Mouse (Mus musculus): ENCODE measurements around the gene Fbxl16.
A peak's percentile ranks its signal among the peaks of the same experiment; 100 is the strongest.

Gene Fbxl16

DNA sequence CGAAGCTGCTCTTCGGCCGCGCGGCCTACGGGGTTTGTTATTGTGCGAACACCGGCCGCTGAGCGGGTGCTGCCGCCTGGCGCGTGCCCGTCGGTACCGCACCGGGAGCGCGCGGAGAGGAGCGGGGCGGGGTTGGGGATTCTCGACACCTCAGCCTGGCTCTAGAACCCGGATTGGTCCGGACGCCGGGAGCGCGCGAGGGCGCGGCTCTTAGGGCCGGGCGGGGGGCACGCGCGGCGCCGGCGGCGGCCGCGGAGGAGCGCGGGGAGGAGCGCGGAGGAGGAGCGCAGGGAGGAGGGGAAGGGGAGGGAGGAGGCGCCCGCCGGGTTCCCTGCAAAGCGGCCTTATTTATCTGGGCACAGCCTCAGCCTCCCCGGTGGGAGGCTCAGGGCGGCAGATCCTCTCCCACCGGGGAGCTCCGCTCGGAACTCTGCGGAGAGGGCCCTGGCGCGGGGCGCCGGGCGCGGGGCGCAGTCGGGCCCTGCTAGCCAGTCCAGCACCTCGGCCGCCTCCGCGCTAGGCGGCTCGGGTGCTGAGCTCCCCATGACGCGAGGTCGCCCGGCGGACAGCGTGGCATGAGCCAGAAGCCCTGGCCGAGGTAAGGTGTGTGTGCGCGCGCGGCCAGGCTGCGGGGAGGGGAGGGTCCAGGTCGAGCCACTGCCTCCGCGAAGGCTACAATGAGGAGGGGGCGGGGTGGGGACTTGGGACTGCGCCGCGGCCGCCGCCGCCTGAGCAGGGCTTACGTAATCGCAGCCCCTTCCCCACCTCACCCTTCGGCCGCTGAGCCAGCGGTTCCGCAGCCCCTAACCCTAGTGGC, at the start of gene Fbxl16:
Gene Fbxl16 (plus strand): TSS at position 297 of the 817 bp plus-strand sequence.
- peak; percentile 97 to 98 for DNase-seq

- DNase-seq, result no peak
Observed at GRCm38 (mm10) chr17:25760148-25760547, 48.7 kb upstream of the Fbxl16 start.

- no peak for DNase-seq
Observed at GRCm38 (mm10) chr17:25761561-25761970, 47.3 kb upstream of the Fbxl16 start.

DNA sequence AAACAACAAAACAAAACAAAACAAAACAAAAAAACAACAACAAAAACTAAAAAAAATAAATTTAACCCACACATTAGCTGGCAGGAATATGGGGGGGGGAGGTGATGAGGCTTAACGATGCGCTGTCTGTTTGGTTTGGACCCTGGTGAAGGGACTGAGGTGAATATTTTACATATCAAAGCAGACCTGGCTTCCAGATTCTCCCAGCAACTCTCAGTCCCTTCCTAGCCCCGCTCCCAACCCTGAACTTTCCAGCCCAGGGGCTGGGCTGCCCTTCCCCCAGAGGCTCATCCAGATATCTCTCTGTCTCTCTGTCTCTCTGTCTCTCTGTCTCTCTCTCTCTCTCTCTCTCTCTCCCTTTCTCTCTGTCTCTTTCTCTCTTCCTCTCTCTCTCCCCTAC, 46.3 kb upstream of the Fbxl16 start:
- no peak for DNase-seq

DNA sequence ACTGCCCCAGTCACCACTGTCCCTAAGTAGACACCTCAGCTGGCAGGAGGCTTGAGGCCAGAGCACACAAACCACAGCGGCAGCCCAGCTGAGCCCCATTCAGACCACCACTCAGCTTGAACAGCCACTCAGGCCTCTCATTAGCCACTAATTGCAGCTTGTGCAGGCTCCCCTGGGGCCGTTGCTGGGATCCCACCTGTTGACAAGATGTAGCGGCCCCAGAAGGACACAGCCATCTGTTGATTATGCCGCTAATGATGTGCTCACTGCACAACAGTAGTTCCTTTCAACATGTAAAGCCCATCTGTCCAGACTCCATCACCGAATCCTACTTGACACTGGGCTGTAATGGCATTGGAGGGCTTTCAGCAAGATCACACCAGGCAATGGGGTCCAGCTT, 43.0 kb upstream of the Fbxl16 start:
- no peak for DNase-seq

DNA sequence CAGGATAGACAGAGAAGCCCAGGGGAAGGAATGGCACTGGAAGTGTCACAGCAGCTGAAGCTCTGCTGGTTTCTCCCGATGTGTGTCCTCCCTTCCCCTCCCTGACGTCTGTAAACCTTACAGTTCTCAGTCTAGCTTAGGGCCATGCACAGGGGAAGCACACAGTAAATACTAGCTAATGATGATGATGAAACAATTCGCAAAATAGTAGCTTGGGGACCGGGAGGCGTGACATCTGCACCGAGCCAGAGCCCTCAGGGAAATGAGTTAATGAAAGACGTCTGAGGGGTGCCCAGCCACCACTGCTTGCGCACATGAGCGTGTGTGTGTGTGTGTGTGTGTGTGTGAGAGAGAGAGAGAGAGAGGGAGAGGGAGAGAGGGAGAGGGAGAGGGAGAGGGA, 39.6 kb upstream of the Fbxl16 start:
- DNase-seq, result no peak

GRCm38 (mm10) chr17:25773549-25774120, 35.2 kb upstream of the Fbxl16 start, which contains the start of gene Narfl:
Gene Narfl (plus strand): TSS chr17:25773776.
- peak; percentile 99 for DNase-seq

DNA sequence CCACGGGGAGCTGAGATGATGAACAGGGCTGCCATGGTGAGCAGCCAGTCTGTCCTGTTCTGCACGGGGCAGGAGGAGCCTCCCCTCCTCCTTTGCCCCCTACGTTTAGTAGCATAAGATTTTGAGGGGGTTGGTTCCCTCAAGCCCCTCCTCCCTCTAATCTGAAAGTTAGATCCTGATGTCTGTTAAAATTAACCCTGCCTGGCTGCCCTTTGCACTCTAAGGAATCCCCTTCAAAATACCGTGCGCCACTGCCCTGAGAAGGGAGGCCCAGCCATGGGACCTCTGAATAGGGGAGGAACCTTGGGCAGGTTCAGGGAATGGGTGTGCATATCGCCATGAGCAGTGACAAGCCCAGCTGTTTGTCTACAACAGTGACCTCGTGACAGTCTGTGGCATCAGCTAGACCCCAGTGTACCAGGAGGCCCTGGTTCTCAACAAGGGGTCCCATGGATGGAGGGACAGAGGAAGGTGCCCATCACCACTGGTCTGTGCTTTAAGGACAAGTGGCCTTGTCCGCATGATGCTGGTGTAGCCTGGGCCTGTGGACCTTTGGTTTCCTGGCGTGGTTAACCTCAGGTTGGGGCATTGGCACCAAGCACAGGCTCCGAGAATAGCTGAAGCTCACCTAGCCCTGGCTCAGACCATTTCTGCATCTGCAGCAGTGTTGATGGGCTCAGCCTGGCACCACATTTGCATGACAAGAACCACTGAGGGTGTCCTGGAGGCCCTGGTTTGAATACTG, 33.4 kb upstream of the Fbxl16 start:
- DNase-seq, result no peak

- no peak for DNase-seq
Observed at GRCm38 (mm10) chr17:25777948-25778347, 30.9 kb upstream of the Fbxl16 start.

DNA sequence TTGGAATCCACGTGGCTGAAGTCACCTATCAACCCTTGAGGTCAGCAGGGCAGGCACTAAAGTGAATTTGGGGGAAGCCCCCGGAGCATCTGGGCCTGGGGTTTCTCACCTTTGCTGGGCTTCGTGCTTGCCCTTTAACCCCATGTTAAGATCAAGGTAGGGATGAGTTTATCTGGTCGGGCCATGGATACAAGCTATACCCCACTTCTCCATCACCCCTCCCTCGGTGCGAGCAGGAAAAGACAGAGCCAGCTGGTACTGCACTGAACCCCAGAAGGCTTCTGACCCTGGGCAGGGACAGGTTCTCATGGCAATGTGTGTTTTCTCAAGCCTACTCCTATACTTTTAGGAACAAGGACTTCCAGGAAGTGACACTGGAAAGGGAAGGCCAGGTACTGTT, 27.5 kb upstream of the Fbxl16 start:
- no peak for DNase-seq

DNA sequence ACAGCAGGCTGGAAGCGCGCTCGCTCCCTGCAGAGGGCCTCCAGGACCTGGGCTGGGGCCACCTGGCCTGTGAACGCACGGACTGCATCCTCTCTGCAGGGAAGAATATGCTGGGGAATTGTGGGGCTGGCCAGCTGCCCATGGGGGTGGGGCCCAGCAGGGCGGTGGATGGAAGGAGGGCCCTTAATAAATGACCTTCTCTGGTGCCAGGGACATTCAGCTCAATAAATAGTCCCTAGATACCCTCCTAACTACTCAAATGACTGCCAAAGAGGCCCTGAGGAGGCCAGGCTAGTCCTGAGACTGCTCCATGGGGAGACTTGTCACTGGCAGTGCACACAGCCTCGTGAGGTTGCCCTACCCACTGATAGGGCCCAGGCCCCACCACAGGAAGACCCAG, 25.8 kb upstream of the Fbxl16 start:
- peak; percentile 70 to 80 for DNase-seq

GRCm38 (mm10) chr17:25783861-25784574, 24.9 kb upstream of the Fbxl16 start:
- peak; percentile 30 to 42 for DNase-seq

GRCm38 (mm10) chr17:25785281-25785745, 23.6 kb upstream of the Fbxl16 start, which contains the start of gene Haghl:
Gene Haghl (minus strand): TSS chr17:25785673.
- DNase-seq, result peak; percentile 97 to 98

DNA sequence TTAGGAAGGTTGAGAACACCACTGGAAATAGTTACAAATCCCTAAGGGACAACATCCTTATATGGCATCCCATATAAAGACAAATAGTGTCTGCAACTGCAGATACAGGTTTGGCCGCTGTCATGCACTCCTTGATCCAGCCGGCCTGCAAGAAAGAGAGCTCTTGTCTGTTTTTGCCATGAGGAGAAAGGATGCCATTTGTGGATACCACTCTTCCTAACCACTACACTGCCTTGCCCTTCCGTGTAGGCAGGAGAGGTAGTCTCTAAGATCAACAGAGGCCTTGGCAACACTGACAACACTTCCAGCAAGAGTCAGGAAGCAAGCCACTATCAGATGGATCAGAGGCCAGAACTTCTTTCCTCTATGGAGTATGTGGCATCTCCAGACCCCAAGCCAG, 22.6 kb upstream of the Fbxl16 start, which contains the start of gene Ccdc78:
Gene Ccdc78 (plus strand): TSS at position 301 of the 400 bp plus-strand sequence.
- no peak for DNase-seq

- DNase-seq, result no peak
Observed at GRCm38 (mm10) chr17:25786781-25787504, 21.9 kb upstream of the Fbxl16 start.

DNA sequence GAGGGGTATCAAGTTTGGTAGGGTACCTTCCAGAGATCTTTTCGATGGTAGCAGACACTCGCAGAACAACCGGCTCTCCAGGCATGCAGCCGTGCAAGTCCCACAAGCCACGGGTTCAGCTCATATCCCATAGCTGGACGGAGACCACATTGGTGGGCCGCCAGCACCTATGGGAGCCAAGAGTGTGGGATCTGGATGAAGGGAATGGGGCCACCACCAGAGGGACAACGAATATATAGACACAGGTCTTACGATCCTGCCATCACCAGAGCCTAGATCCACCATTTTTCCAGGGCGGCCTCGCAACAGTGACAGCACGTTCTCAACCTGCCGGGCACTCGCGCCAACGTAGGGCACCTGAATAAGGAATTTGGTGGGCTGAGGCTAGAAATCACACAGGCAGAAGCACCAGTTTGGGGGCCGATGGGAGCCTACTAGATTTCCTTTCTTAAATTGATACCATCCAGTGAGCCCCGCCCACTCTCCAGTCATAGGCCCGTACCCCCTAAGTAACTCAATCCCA, 17.5 kb upstream of the Fbxl16 start:
- DNase-seq, result peak in 1 of 2 experiments; percentile 33

GRCm38 (mm10) chr17:25791843-25792527, 16.9 kb upstream of the Fbxl16 start:
- DNase-seq, result peak; percentile 90 to 91

- peak in 1 of 2 experiments; percentile 73 for DNase-seq
Observed at GRCm38 (mm10) chr17:25792615-25793014, 16.3 kb upstream of the Fbxl16 start, which contains the start of gene Fam173a. Gene Fam173a (minus strand): TSS chr17:25792901.

DNA sequence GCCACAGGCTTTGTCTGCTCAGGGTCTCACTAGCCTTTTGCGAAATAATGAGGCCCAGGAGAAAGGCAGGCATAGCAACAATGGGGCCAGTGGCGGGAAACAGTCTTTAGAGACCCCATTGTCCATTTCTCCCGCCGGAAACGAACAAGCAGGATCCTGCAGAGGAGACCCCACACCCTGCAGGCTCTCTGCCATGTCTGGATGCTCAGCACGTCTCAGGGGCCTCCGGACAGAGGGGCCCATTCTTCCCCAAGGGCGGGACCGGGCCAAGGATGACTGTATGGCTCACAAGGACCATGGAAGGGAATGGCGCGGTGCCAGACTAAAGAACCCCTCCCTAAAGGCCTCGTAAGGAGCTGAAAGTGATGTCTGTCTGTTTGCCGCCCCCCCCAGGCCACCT, 14.7 kb upstream of the Fbxl16 start:
- peak in 1 of 2 experiments; percentile 45 for DNase-seq

- no peak for DNase-seq
Observed at GRCm38 (mm10) chr17:25794998-25795397, 13.9 kb upstream of the Fbxl16 start.

DNA sequence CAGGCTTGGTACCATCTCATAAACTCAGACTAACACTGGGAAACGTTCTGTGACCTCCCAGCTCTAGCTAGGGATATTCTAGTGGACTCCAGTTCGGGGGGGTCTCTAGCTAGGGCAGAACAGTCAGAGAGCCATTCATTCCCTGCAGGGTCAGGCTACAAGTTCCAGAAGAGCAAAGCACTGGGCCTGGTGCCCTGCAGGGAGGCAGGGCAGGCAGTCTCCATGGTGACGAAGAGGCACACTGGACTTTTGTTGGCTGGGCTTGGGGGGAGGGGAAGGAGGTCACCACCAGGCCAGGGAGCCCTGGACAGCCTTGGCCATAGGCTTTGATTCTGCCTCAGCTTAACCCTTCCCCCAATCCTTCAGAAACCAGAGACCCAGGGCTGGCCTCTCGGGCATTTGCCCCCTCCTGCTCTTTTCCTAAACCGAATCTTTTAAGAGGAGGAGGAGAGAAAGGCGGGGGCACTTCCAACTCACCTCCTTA, 13.2 kb upstream of the Fbxl16 start, which contains the start of gene AC134908.4:
Gene AC134908.4 (minus strand): TSS at position 51 of the 484 bp plus-strand sequence.
- peak; percentile 22 to 50 for DNase-seq
